Mouse (Mus musculus): ENCODE measurements at regions not wholly inside any gene's neighbourhood (a gene's known extent, or its start where the extent isn't known, plus 50 kb on each side); places are given as distances from the start of the nearest gene placed in this dataset.
A peak's percentile ranks its signal among the peaks of the same experiment; 100 is the strongest.
"Not testable (repeated sequence)": the region's sequence is repeated elsewhere in the genome, so short reads cannot be mapped to it uniquely, and the experiment has no call there.

DNA sequence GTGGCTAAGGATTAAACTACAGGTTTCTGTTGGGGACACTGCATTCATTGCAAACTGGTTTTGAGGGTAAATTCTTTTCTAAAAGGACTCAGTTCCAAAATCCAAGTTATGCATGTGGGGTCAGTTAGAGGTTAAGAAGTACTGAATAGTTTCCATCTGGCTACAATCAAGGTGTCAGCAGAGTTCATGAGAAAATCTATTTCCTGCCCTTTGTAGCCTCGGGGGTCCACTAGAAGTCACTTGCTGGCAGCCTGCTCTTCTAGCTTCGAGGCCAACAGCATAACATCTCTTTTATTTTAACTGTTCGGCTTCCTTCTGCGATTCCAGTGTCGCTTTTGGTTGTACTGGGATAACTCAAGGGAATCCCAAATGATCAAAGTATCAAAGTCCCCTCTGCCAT lies 283.8 kb downstream of the Nek10 start:
- H3K27me3 ChIP-seq (ENCODE audit: insufficient read depth, low read length): no peaks in the 10 kb centered on the region
- H3K9ac ChIP-seq (ENCODE audit: low read depth, low read length): no peak overlapping the region
- H3K9me3 ChIP-seq (replicated peaks; ENCODE audit: low read length): no peaks in the 10 kb centered on the region
- H3K36me3 ChIP-seq (ENCODE audit: insufficient read depth, low read length): no peaks in the 10 kb centered on the region
- no peak overlapping the region for H3K4me3 ChIP-seq (replicated peaks; ENCODE audit: low read depth, low read length)
- no peak for TF ChIP-seq CTCF (IDR thresholded peaks at IDR 0.05; ENCODE audit: low read depth)
- no peak overlapping the region for H3K27ac ChIP-seq
- DNase-seq (ENCODE audit: low spot score) (no peak), ATAC-seq (replicated peaks; ENCODE audit: low FRiP score, low read depth) (no peak)
- no peak overlapping the region for H3K4me2 ChIP-seq (ENCODE audit: low read length)
- H3K4me1 ChIP-seq (replicated peaks; ENCODE audit: insufficient read depth, low read length): no peaks in the 10 kb centered on the region
- WGBS: 50% methylated on average over 5 of the region's 5 CpGs

GRCm38 (mm10) chr14:15096865-15097264 lies 293.6 kb downstream of the Nek10 start:
- TF ChIP-seq CTCF (IDR thresholded peaks at IDR 0.05; ENCODE audit: low read depth): no peak
- Histone ChIP-seq H3K36me3 (ENCODE audit: insufficient read depth, low read length) (no peaks in the 10 kb centered on the region), H3K9ac (ENCODE audit: low read depth, low read length) (no peak overlapping the region), H3K27ac (no peak overlapping the region), H3K4me3 (replicated peaks; ENCODE audit: low read depth, low read length) (no peak overlapping the region), H3K27me3 (ENCODE audit: insufficient read depth, low read length) (no peaks in the 10 kb centered on the region), H3K4me1 (replicated peaks; ENCODE audit: insufficient read depth, low read length) (no peaks in the 10 kb centered on the region), H3K9me3 (replicated peaks; ENCODE audit: low read length) (no peaks in the 10 kb centered on the region), H3K4me2 (ENCODE audit: low read length) (no peak overlapping the region)
- no peak for DNase-seq (ENCODE audit: low spot score)
- WGBS: 46% methylated on average over 1 of the region's 1 CpGs
- ATAC-seq (replicated peaks; ENCODE audit: low FRiP score, low read depth): no peak

- Histone ChIP-seq H3K4me1 (replicated peaks; ENCODE audit: insufficient read depth, low read length) (no peaks in the 10 kb centered on the region), H3K27ac (no peak overlapping the region), H3K9me3 (replicated peaks; ENCODE audit: low read length) (no peaks in the 10 kb centered on the region), H3K36me3 (ENCODE audit: insufficient read depth, low read length) (no peaks in the 10 kb centered on the region), H3K9ac (ENCODE audit: low read depth, low read length) (no peak overlapping the region), H3K27me3 (ENCODE audit: insufficient read depth, low read length) (no peaks in the 10 kb centered on the region), H3K4me2 (ENCODE audit: low read length) (no peak overlapping the region), H3K4me3 (replicated peaks; ENCODE audit: low read depth, low read length) (no peak overlapping the region)
- DNase-seq (ENCODE audit: low spot score) (no peak), ATAC-seq (replicated peaks; ENCODE audit: low FRiP score, low read depth) (no peak)
- TF ChIP-seq CTCF (IDR thresholded peaks at IDR 0.05; ENCODE audit: low read depth): no peak
Observed at GRCm38 (mm10) chr14:15099909-15100308, 296.7 kb downstream of the Nek10 start.

DNA sequence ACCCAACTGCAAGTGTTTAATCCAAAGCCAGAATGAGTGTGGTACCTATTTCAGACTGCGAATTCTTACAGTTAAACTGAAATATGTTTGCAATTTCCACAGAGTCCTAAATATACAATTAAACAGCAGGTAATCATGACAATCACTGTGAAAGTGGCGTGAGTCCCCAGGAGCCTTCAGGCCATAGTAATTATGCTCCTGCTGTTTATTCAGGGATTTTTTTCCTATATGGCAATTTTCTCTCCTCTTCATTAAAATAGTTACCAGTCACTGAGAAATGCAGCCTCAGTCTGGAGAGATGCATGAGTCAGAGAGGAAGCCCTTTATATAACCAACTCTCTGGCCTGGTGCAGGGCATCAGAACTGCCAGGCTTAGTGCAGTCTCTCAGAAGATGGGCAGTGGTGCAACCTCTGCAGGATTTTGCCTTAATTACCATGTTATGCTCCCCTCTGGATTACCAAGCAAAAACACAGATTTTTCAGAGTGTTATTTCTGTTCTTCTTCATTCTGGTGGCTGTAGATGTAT lies 304.6 kb downstream of the Nek10 start:
- H3K4me1 ChIP-seq (replicated peaks; ENCODE audit: insufficient read depth, low read length): no peaks in the 10 kb centered on the region
- H3K27ac ChIP-seq: no peak overlapping the region
- H3K27me3 ChIP-seq (ENCODE audit: insufficient read depth, low read length): no peaks in the 10 kb centered on the region
- no peak for TF ChIP-seq CTCF (IDR thresholded peaks at IDR 0.05; ENCODE audit: low read depth)
- H3K9me3 ChIP-seq (replicated peaks; ENCODE audit: low read length): no peaks in the 10 kb centered on the region
- ATAC-seq (replicated peaks; ENCODE audit: low FRiP score, low read depth): no peak
- no peak overlapping the region for H3K9ac ChIP-seq (ENCODE audit: low read depth, low read length)
- H3K4me3 ChIP-seq (replicated peaks; ENCODE audit: low read depth, low read length): no peak overlapping the region
- no peak for DNase-seq (ENCODE audit: low spot score)
- no peak overlapping the region for H3K4me2 ChIP-seq (ENCODE audit: low read length)
- 82% methylated on average over 2 of the region's 2 CpGs for WGBS
- no peaks in the 10 kb centered on the region for H3K36me3 ChIP-seq (ENCODE audit: insufficient read depth, low read length)

GRCm38 (mm10) chr14:15119745-15120144 lies 316.5 kb downstream of the Nek10 start:
- no peaks in the 10 kb centered on the region for H3K4me1 ChIP-seq (replicated peaks; ENCODE audit: insufficient read depth, low read length)
- no peaks in the 10 kb centered on the region for H3K36me3 ChIP-seq (ENCODE audit: insufficient read depth, low read length)
- no peaks in the 10 kb centered on the region for H3K27me3 ChIP-seq (ENCODE audit: insufficient read depth, low read length)
- DNase-seq (ENCODE audit: low spot score) (no peak), ATAC-seq (replicated peaks; ENCODE audit: low FRiP score, low read depth) (no peak)
- H3K9me3 ChIP-seq (replicated peaks; ENCODE audit: low read length): no peaks in the 10 kb centered on the region
- no peak overlapping the region for H3K4me2 ChIP-seq (ENCODE audit: low read length)
- no peak overlapping the region for H3K9ac ChIP-seq (ENCODE audit: low read depth, low read length)
- 61% methylated on average over 2 of the region's 2 CpGs for WGBS
- H3K4me3 ChIP-seq (replicated peaks; ENCODE audit: low read depth, low read length): no peak overlapping the region
- H3K27ac ChIP-seq: no peak overlapping the region
- peak; percentile 45 for TF ChIP-seq CTCF (IDR thresholded peaks at IDR 0.05; ENCODE audit: low read depth)

DNA sequence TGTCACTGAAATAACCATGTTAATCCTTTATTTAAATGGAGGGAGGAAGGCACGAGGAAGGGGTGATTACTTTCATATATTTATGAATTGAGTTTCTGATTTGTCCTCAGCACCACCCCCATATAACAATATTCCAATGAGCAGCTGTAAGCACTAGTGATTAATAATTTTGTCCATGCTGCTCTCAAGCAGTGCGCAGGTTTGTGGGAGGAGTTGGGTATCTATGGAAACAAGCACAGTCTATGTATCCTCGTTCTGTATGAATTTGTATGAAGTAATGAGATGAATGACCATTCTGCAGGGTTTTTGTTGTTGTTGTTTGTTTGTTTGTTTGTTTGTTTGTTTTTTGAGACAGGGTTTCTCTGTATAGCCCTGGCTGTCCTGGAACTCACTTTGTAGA lies 310.6 kb downstream of the Lrrc3b start:
- no peak for ATAC-seq (replicated peaks; ENCODE audit: low FRiP score, low read depth)
- H3K4me1 ChIP-seq (replicated peaks; ENCODE audit: insufficient read depth, low read length): no peaks in the 10 kb centered on the region
- H3K4me2 ChIP-seq (ENCODE audit: low read length): no peak overlapping the region
- H3K36me3 ChIP-seq (ENCODE audit: insufficient read depth, low read length): no peaks in the 10 kb centered on the region
- 82% methylated on average over 3 of the region's 3 CpGs for WGBS
- no peak overlapping the region for H3K4me3 ChIP-seq (replicated peaks; ENCODE audit: low read depth, low read length)
- no peak for DNase-seq (ENCODE audit: low spot score)
- no peak overlapping the region for H3K27ac ChIP-seq
- H3K9me3 ChIP-seq (replicated peaks; ENCODE audit: low read length): no peaks in the 10 kb centered on the region
- H3K27me3 ChIP-seq (ENCODE audit: insufficient read depth, low read length): no peaks in the 10 kb centered on the region
- TF ChIP-seq CTCF (IDR thresholded peaks at IDR 0.05; ENCODE audit: low read depth): no peak
- no peak overlapping the region for H3K9ac ChIP-seq (ENCODE audit: low read depth, low read length)

DNA sequence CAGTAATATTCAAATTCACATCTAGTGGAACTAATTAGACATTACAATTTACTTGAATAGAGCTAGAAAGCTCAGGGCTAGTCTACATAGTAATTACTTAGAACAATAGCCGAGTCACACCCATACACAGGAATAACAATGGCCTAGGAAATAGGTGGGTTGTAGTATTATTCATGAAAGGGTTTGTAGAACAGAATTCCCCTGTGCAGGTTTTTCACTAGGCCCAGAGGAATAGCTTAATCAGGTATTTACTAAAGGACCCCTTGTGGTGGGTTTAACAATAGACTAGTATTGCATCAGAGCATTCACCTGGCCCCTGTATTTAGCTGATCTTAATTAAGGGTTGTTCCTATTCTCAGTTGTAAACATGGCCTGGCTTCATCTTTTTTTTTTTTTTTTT lies 297.9 kb downstream of the Lrrc3b start:
- H3K36me3 ChIP-seq (ENCODE audit: insufficient read depth, low read length); H3K27ac ChIP-seq; H3K4me3 ChIP-seq (replicated peaks; ENCODE audit: low read depth, low read length); H3K9me3 ChIP-seq (replicated peaks; ENCODE audit: low read length); H3K27me3 ChIP-seq (ENCODE audit: insufficient read depth, low read length); ATAC-seq (replicated peaks; ENCODE audit: low FRiP score, low read depth); H3K9ac ChIP-seq (ENCODE audit: low read depth, low read length); H3K4me1 ChIP-seq (replicated peaks; ENCODE audit: insufficient read depth, low read length); H3K4me2 ChIP-seq (ENCODE audit: low read length); DNase-seq (ENCODE audit: low spot score): not testable (repeated sequence)
- 78% methylated on average over 1 of the region's 1 CpGs for WGBS

Measured in kidney, postnatal 0 days (tissue).